In genomic region chr6:83568901-83569862, GRCm38 (mm10) we compare ENCODE assay signal across 10 mouse cellular contexts. TPM values are rescaled to one million over a fixed set of nuclear protein-coding genes. Genes with fewer than 3 reads are reported as not detected.
DNase-seq lines count a peak whose midpoint lies in the region.
"Had no signal": no experiment of that assay in that cellular context is flagged by ENCODE, and none has a peak within 500 bp of the region (broad histone marks: within the 10 kb centered on the region; RNA-seq: fewer than 3 reads in every experiment).

No protein-coding gene starts in this region.

- peak; percentile 31 for DNase-seq in cerebellum, adult 11-12 months
- DNase-seq in cerebellum, adult 11 months = no peak
- DNase-seq in kidney, postnatal 4 days = peak; percentile 32 to 36
- DNase-seq in kidney, adult 11 months = no peak
- peak; percentile 22 for DNase-seq in thymus, postnatal 4 days
- DNase-seq in thymus, postnatal 0 days (ENCODE audit: low spot score) = no peak
- DNase-seq in spleen, postnatal 10 days (ENCODE audit: low spot score in 2 of 2) = no peak
- DNase-seq in lung, adult 18-20 months = no peak
- DNase-seq: gastrocnemius, postnatal 14 days; right cerebral cortex, postnatal 4 days had no signal

RNA-seq across cellular contexts. Expression of gene Stambp, which starts 3.3 kb away (rescaled TPM):
- 29.6 and 30.0 TPM in 2 replicates for polyA plus RNA-seq in thymus, postnatal 0 days (2015; fragmentation: Nextera tagmentation; extraction: Ambion mirVana)

RNA-seq across cellular contexts. Expression of gene Actg2, which starts 33.1 kb away (rescaled TPM):
- 1.6 and 2.1 TPM in 2 replicates for polyA plus RNA-seq in thymus, postnatal 0 days (2015; fragmentation: Nextera tagmentation; extraction: Ambion mirVana)

Comparison
In these comparisons a context has a peak if more than half of its experiments do, and no peak if none do; other contexts are left out.
1. DNase-seq: peak in cerebellum, adult 11-12 months (single experiment), kidney, postnatal 4 days (2 of 2) and thymus, postnatal 4 days (single experiment); none in cerebellum, adult 11 months (single experiment), kidney, adult 11 months (single experiment), thymus, postnatal 0 days (single experiment), spleen, postnatal 10 days (0 of 2) and lung, adult 18-20 months (0 of 2).